Mouse (Mus musculus) adrenal gland, postnatal 4 days (tissue): ENCODE data around the gene Lin7a. TPM values are rescaled to one million over a fixed set of nuclear protein-coding genes. Genes with fewer than 3 reads are reported as not detected.

Experiments
- DNase-seq, 2 experiments: peaks; one replicate each; pipeline ENCODE4 v3.0.0; 2021 to 2022; ENCODE audit warnings: low spot score in 2 of 2, mixed read lengths in 2 of 2
- total RNA-seq, 2 experiments: library from RNA; stranded (reverse); gene quantifications; 2 replicates each; pipeline ENCODE4 v1.2.3; 2021

The Lin7a gene
- total RNA-seq, 2 experiments from 2014 or later: 2.3 to 2.4 TPM

GRCm38 (mm10) chr10:107315251-107315650 is 43.8 kb downstream of the Lin7a start:
- DNase-seq: no peak

- no peak for DNase-seq
Observed at GRCm38 (mm10) chr10:107315681-107316080, 44.2 kb downstream of the Lin7a start.

- no peak for DNase-seq
Observed at GRCm38 (mm10) chr10:107316100-107316499, 44.6 kb downstream of the Lin7a start.

GRCm38 (mm10) chr10:107319648-107320047 is 48.2 kb downstream of the Lin7a start:
- DNase-seq: no peak

GRCm38 (mm10) chr10:107323865-107324264 is 52.4 kb downstream of the Lin7a start:
- DNase-seq: no peak

GRCm38 (mm10) chr10:107325558-107325957 is 54.1 kb downstream of the Lin7a start:
- DNase-seq: no peak

- no peak for DNase-seq
Observed at GRCm38 (mm10) chr10:107339524-107339923, 68.0 kb downstream of the Lin7a start.

- DNase-seq: no peak
Observed at GRCm38 (mm10) chr10:107341151-107341550, 69.7 kb downstream of the Lin7a start.

- DNase-seq: no peak
Observed at GRCm38 (mm10) chr10:107344200-107344599, 72.7 kb downstream of the Lin7a start.

- DNase-seq: no peak
Observed at GRCm38 (mm10) chr10:107347842-107348241, 76.4 kb downstream of the Lin7a start.

GRCm38 (mm10) chr10:107351696-107352485 is 80.4 kb downstream of the Lin7a start:
- DNase-seq: no peak

GRCm38 (mm10) chr10:107353483-107353882 is 82.0 kb downstream of the Lin7a start:
- no peak for DNase-seq

- DNase-seq: no peak
Observed at GRCm38 (mm10) chr10:107358443-107359040, 87.1 kb downstream of the Lin7a start.

GRCm38 (mm10) chr10:107359296-107359695 is 87.8 kb downstream of the Lin7a start:
- DNase-seq: no peak

- DNase-seq: no peak
Observed at GRCm38 (mm10) chr10:107361546-107361945, 90.1 kb downstream of the Lin7a start.

GRCm38 (mm10) chr10:107362026-107362425 is 90.5 kb downstream of the Lin7a start:
- no peak for DNase-seq

GRCm38 (mm10) chr10:107363049-107363816 is 91.7 kb downstream of the Lin7a start:
- DNase-seq: no peak

GRCm38 (mm10) chr10:107377218-107377617 is 105.7 kb downstream of the Lin7a start:
- no peak for DNase-seq

GRCm38 (mm10) chr10:107381143-107381746 is 109.8 kb downstream of the Lin7a start:
- DNase-seq: no peak

- no peak for DNase-seq
Observed at GRCm38 (mm10) chr10:107383825-107384224, 112.3 kb downstream of the Lin7a start.

GRCm38 (mm10) chr10:107389505-107389904 is 118.0 kb downstream of the Lin7a start:
- no peak for DNase-seq

- no peak for DNase-seq
Observed at GRCm38 (mm10) chr10:107405347-107405746, 133.9 kb downstream of the Lin7a start.
